Mouse (Mus musculus) kidney, embryonic 16.5 days (tissue): ENCODE data around the gene Napepld. TPM values are rescaled to one million over a fixed set of nuclear protein-coding genes. Genes with fewer than 3 reads are reported as not detected.
"Not testable (repeated sequence)": the region's sequence is repeated elsewhere in the genome, so short reads cannot be mapped to it uniquely, and the experiment has no call there.

Experiments used
- ATAC-seq: fragments of 200-750 bp; cut with Nextera tagmentation; 2 replicates; pipeline ENCODE4 v1.8.0; 2017; ENCODE audit warnings: moderate TSS enrichment; ENCODE audit not compliant: low FRiP score, low TSS enrichment
- H3K27ac ChIP-seq: fragments of 300-500 bp; sonication (generic); 2 replicates; pipeline ENCODE4 v1.5.1; 2014; ENCODE audit warnings: low read length
- H3K27me3 ChIP-seq: fragments of 300-500 bp; sonication (generic); 2 replicates; pipeline ENCODE4 v1.6.1; 2014; ENCODE audit warnings: low read length, control low read depth, mixed read lengths; ENCODE audit not compliant: insufficient read depth
- H3K36me3 ChIP-seq: fragments of 300-500 bp; sonication (generic); 2 replicates; pipeline ENCODE4 v1.6.1; 2014; ENCODE audit warnings: low read length, control low read depth, mixed read lengths; ENCODE audit not compliant: insufficient read depth
- H3K4me1 ChIP-seq: fragments of 300-500 bp; sonication (generic); 2 replicates; pipeline ENCODE4 v1.6.1; 2014; ENCODE audit warnings: low read length, control low read depth, mixed read lengths; ENCODE audit not compliant: insufficient read depth
- H3K4me2 ChIP-seq: fragments of 300-500 bp; sonication (generic); replicated peaks from 2 replicates; pipeline ENCODE4 v1.6.1; 2014; ENCODE audit warnings: low read depth, low read length
- H3K4me3 ChIP-seq: fragments of 300-500 bp; sonication (generic); 2 replicates; pipeline ENCODE4 v1.5.1; 2014; ENCODE audit warnings: mild to moderate bottlenecking, low read length
- H3K9ac ChIP-seq: fragments of 300-500 bp; sonication (generic); replicated peaks from 2 replicates; pipeline ENCODE4 v1.6.1; 2014; ENCODE audit warnings: low read length
- H3K9me3 ChIP-seq: fragments of 300-500 bp; sonication (generic); 2 replicates; pipeline ENCODE4 v1.6.1; 2016; ENCODE audit warnings: low read length, control low read depth
- WGBS: fragments of 180-500 bp; shearing (Covaris S2); extraction: QIAGEN DNeasy Blood & Tissue Kit; methylation state at CpG from one replicate; pipeline ENCODE4 v1.1.7; 2014; 5-methylcytosine and 5-hydroxymethylcytosine counted together
- polyA plus RNA-seq: library from polyadenylated mRNA; unstranded; fragments of >200 nt; fragmentation: Nextera tagmentation; extraction: Ambion mirVana; gene quantifications from 2 replicates; pipeline ENCODE4 v1.2.1, GENCODE M21; 2015

The Napepld gene
- polyA plus RNA-seq, 1 experiment from 2014 or later: 5.9 TPM

GRCm38 (mm10) chr5:21712127-21712715 lies 11.0 kb upstream of the Napepld start:
- no peaks in the 10 kb centered on the region for H3K4me1 ChIP-seq
- WGBS: 36% methylated on average over 13 of the region's 13 CpGs
- H3K9ac ChIP-seq: no peak overlapping the region
- no peak overlapping the region for H3K4me2 ChIP-seq
- no peaks in the 10 kb centered on the region for H3K27me3 ChIP-seq
- H3K36me3 ChIP-seq: no peaks in the 10 kb centered on the region
- ATAC-seq: peak; percentile 54; the same call in 1 of the 2 replicates
- no peak overlapping the region for H3K27ac ChIP-seq
- no peak overlapping the region for H3K4me3 ChIP-seq
- no peaks in the 10 kb centered on the region for H3K9me3 ChIP-seq

GRCm38 (mm10) chr5:21708011-21708410 lies 6.8 kb upstream of the Napepld start:
- not testable (repeated sequence) for ATAC-seq, H3K9ac ChIP-seq

GRCm38 (mm10) chr5:21706546-21706945 lies 5.3 kb upstream of the Napepld start:
- H3K4me1 ChIP-seq: no peaks in the 10 kb centered on the region
- 94% methylated on average over 4 of the region's 4 CpGs for WGBS

More at GRCm38 (mm10) chr5:21708011-21708410, 6.8 kb upstream of the Napepld start:
- H3K36me3 ChIP-seq, H3K9me3 ChIP-seq, H3K27me3 ChIP-seq, H3K4me2 ChIP-seq, H3K4me3 ChIP-seq, H3K27ac ChIP-seq, H3K4me1 ChIP-seq: not testable (repeated sequence)
- 89% methylated on average over 8 of the region's 8 CpGs for WGBS

GRCm38 (mm10) chr5:21703708-21704107 lies 2.5 kb upstream of the Napepld start:
- 83% methylated on average over 3 of the region's 3 CpGs for WGBS
- no peaks in the 10 kb centered on the region for H3K27me3 ChIP-seq
- no peak for ATAC-seq

More at GRCm38 (mm10) chr5:21706546-21706945, 5.3 kb upstream of the Napepld start:
- Histone ChIP-seq H3K9me3 (no peaks in the 10 kb centered on the region), H3K9ac (no peak overlapping the region), H3K36me3 (no peaks in the 10 kb centered on the region), H3K4me3 (no peak overlapping the region), H3K27ac (no peak overlapping the region), H3K27me3 (no peaks in the 10 kb centered on the region), H3K4me2 (no peak overlapping the region)
- no peak for ATAC-seq

DNA sequence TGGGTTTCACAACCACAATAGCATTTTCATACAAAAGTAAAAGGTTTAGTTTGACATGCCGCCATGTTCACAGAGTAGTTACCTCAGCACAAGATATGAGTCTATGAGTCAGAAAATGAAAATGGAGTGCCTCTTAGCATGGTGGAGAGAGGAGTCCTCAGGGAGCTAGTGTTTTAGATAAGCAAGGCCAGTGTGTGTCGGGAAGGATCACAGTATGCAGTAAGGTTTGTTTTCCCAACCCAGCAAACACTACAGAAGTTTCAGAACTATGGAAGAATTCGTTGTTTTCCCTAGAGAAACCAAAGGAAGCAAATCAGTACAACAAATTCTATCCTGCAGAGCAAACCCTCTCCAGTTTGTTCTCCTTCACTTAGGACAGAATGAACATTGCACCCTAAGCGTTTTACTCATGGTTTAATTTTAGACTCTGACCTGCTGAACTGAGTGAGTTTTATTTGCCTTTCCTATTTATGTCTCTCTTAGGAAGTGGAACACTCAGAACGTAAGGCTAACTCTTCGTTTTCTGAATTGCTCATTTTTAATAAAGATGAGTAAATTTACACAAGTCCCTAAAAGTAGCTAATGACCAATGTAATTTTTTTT lies 1.8 kb upstream of the Napepld start:
- H3K4me3 ChIP-seq: no peak overlapping the region
- no peak overlapping the region for H3K9ac ChIP-seq
- no peaks in the 10 kb centered on the region for H3K36me3 ChIP-seq
- H3K27me3 ChIP-seq: no peaks in the 10 kb centered on the region
- no peaks in the 10 kb centered on the region for H3K4me1 ChIP-seq
- ATAC-seq: no peak
- H3K27ac ChIP-seq: no peak overlapping the region
- H3K4me2 ChIP-seq: no peak overlapping the region
- 70% methylated on average over 6 of the region's 6 CpGs for WGBS
- H3K9me3 ChIP-seq: no peaks in the 10 kb centered on the region

More at GRCm38 (mm10) chr5:21703708-21704107, 2.5 kb upstream of the Napepld start:
- no peaks in the 10 kb centered on the region for H3K4me1 ChIP-seq
- H3K4me2 ChIP-seq: no peak overlapping the region
- H3K27ac ChIP-seq: no peak overlapping the region
- H3K36me3 ChIP-seq: no peaks in the 10 kb centered on the region
- H3K9me3 ChIP-seq: no peaks in the 10 kb centered on the region
- H3K9ac ChIP-seq: no peak overlapping the region
- no peak overlapping the region for H3K4me3 ChIP-seq

DNA sequence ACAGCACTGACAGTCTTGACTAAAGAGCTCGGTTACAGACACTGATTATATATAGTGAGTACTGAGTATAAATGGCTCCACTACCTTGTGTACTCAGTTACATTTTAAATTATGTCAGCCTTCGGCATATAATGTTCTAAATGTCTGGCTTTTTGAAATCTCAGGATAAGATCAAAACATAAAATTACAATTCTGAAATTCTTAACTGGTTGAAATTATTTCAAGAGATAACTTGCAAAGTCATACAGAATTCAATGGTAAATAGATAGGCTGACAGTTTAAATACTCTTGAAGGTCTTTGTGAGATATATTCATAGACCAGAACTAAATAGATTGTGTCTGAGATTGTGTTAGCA lies 791 bp upstream of the Napepld start:
- Histone ChIP-seq H3K27me3 (no peaks in the 10 kb centered on the region), H3K36me3 (no peaks in the 10 kb centered on the region), H3K4me2 (peak overlapping the region; percentile 83), H3K9ac (peak overlapping the region; percentile 94), H3K9me3 (no peaks in the 10 kb centered on the region), H3K4me1 (no peaks in the 10 kb centered on the region), H3K4me3 (peak overlapping the region; percentile 77), H3K27ac (peak overlapping the region; percentile 98)
- no peak for ATAC-seq
- 56% methylated on average over 2 of the region's 2 CpGs for WGBS

DNA sequence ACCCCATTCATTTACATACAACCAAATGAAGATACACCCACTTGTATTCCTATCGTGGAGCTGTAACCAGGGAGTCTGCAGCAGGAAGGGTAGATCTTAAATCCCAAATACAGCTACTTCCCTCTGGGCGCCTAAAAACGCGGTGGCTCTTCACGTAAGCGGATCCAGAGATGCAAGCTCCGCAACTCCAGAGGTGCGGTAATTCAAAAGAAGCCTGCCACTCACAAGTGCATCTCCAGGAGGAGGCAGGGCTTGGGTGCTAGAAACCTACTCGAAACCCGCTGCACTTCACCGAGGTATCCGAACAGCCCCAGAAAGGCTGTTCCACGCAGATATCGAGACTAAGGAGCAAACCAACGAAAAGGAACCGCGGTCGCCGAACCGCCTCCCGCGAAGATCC lies 262 bp downstream of the Napepld start:
- Histone ChIP-seq H3K4me2 (peak overlapping the region; percentile 83), H3K9me3 (no peaks in the 10 kb centered on the region), H3K27ac (peak overlapping the region; percentile 65), H3K4me1 (0 out of 2 replicates have a peak, but pooled peaks cover 3% of the 10 kb centered on the region), H3K27me3 (no peaks in the 10 kb centered on the region), H3K4me3 (peak overlapping the region; percentile 77), H3K36me3 (no peaks in the 10 kb centered on the region), H3K9ac (peak overlapping the region; percentile 76)
- no peak; the same call in none of the 2 replicates for ATAC-seq
- WGBS: under 1% methylated on average over 22 of the region's 22 CpGs

- Histone ChIP-seq H3K36me3 (no peaks in the 10 kb centered on the region), H3K9me3 (no peaks in the 10 kb centered on the region), H3K4me1 (0 out of 2 replicates have a peak, but pooled peaks cover 3% of the 10 kb centered on the region), H3K4me2 (peak overlapping the region; percentile 83), H3K27ac (no peak overlapping the region), H3K9ac (peak overlapping the region; percentile 50), H3K4me3 (peak overlapping the region; percentile 77), H3K27me3 (no peaks in the 10 kb centered on the region)
- ATAC-seq: no peak
- 14% methylated on average over 10 of the region's 10 CpGs for WGBS
These were observed 849 bp downstream of the Napepld start for GRCm38 (mm10) chr5:21700272-21700821.

GRCm38 (mm10) chr5:21699555-21699954 lies 1.6 kb downstream of the Napepld start:
- 77% methylated on average over 3 of the region's 3 CpGs for WGBS
- not testable (repeated sequence) for H3K4me3 ChIP-seq, H3K27me3 ChIP-seq, H3K9me3 ChIP-seq, H3K36me3 ChIP-seq, H3K27ac ChIP-seq, H3K9ac ChIP-seq, ATAC-seq, H3K4me1 ChIP-seq
- H3K4me2 ChIP-seq: peak overlapping the region; percentile 27; the same call in 1 of the 2 replicates
